20 mouse cellular contexts compared by ENCODE assay signal in genomic region chr8:83224754-83225416, GRCm38 (mm10). TPM values are rescaled to one million over a fixed set of nuclear protein-coding genes. Genes with fewer than 3 reads are reported as not detected.
DNase-seq lines count a peak whose midpoint lies in the region; ATAC-seq and TF ChIP-seq lines count a peak whose summit lies in the region.
"Had no signal": no experiment of that assay in that cellular context is flagged by ENCODE, and none has a peak within 500 bp of the region (broad histone marks: within the 10 kb centered on the region; RNA-seq: fewer than 3 reads in every experiment).

No protein-coding gene starts in this region.

- H3K9ac ChIP-seq in hindbrain, embryonic 13.5 days = no peak overlapping the region
- no peak overlapping the region for H3K9ac ChIP-seq in hindbrain, embryonic 11.5 days (ENCODE audit: low read depth, low read length)
- H3K9ac ChIP-seq in hindbrain, embryonic 15.5 days = no peak overlapping the region
- no peak overlapping the region for H3K9ac ChIP-seq in neural tube, embryonic 14.5 days (replicated peaks; ENCODE audit: low read depth, low read length)
- H3K9ac ChIP-seq: embryonic facial prominence, embryonic 13.5 days; liver, embryonic 13.5 days had no signal

- H3K36me3 ChIP-seq in hindbrain, embryonic 13.5 days = no peaks in the 10 kb centered on the region
- no peaks in the 10 kb centered on the region for H3K36me3 ChIP-seq in hindbrain, embryonic 11.5 days (ENCODE audit: control insufficient read depth, insufficient read depth, low read length)
- H3K36me3 ChIP-seq in hindbrain, embryonic 15.5 days = no peaks in the 10 kb centered on the region
- H3K36me3 ChIP-seq in neural tube, embryonic 14.5 days (ENCODE audit: control insufficient read depth, insufficient read depth, low read length) = no peaks in the 10 kb centered on the region
- H3K36me3 ChIP-seq: embryonic facial prominence, embryonic 13.5 days; heart, embryonic 10.5 days; liver, embryonic 13.5 days had no signal

- no peak for TF ChIP-seq POLR2A in brain, embryonic 14.5 days (IDR thresholded peaks at IDR 0.05; ENCODE audit: borderline replicate concordance, extremely low read depth, insufficient read depth, insufficient read length, poor library complexity, severe bottlenecking)

- no peak overlapping the region for H3K4me2 ChIP-seq in hindbrain, embryonic 13.5 days
- H3K4me2 ChIP-seq in hindbrain, embryonic 11.5 days (replicated peaks; ENCODE audit: low read depth, low read length) = no peak overlapping the region
- H3K4me2 ChIP-seq in hindbrain, embryonic 15.5 days = no peak overlapping the region
- no peak overlapping the region for H3K4me2 ChIP-seq in neural tube, embryonic 14.5 days (ENCODE audit: low read depth, low read length)
- H3K4me2 ChIP-seq: embryonic facial prominence, embryonic 13.5 days; liver, embryonic 13.5 days had no signal

- H3K27me3 ChIP-seq in hindbrain, embryonic 13.5 days = no peaks in the 10 kb centered on the region
- H3K27me3 ChIP-seq in hindbrain, embryonic 11.5 days (ENCODE audit: control insufficient read depth, insufficient read depth, low read length) = no peaks in the 10 kb centered on the region
- H3K27me3 ChIP-seq in hindbrain, embryonic 15.5 days = no peaks in the 10 kb centered on the region
- no peaks in the 10 kb centered on the region for H3K27me3 ChIP-seq in neural tube, embryonic 14.5 days (ENCODE audit: control insufficient read depth, insufficient read depth, low read length)
- H3K27me3 ChIP-seq: embryonic facial prominence, embryonic 13.5 days; liver, embryonic 13.5 days had no signal

- H3K9me3 ChIP-seq in hindbrain, embryonic 13.5 days = no peaks in the 10 kb centered on the region
- no peaks in the 10 kb centered on the region for H3K9me3 ChIP-seq in hindbrain, embryonic 11.5 days (ENCODE audit: control insufficient read depth, low read length)
- no peaks in the 10 kb centered on the region for H3K9me3 ChIP-seq in hindbrain, embryonic 15.5 days
- no peaks in the 10 kb centered on the region for H3K9me3 ChIP-seq in neural tube, embryonic 14.5 days (ENCODE audit: control insufficient read depth, low read length)
- H3K9me3 ChIP-seq: embryonic facial prominence, embryonic 13.5 days; heart, embryonic 10.5 days; liver, embryonic 13.5 days had no signal

- peak overlapping the region; percentile 45 for H3K27ac ChIP-seq in hindbrain, embryonic 13.5 days
- no peak overlapping the region for H3K27ac ChIP-seq in hindbrain, embryonic 11.5 days (ENCODE audit: low read depth, low read length)
- H3K27ac ChIP-seq in hindbrain, embryonic 15.5 days (replicated peaks) = peak overlapping the region; percentile 4; the same call in 1 of the 2 replicates
- no peak overlapping the region for H3K27ac ChIP-seq in neural tube, embryonic 14.5 days (ENCODE audit: low read depth, low read length)
- H3K27ac ChIP-seq: embryonic facial prominence, embryonic 13.5 days; heart, embryonic 10.5 days; kidney, postnatal 0 days; left cerebral cortex, adult 2 months; liver, embryonic 13.5 days had no signal

- DNase-seq in hindbrain, embryonic 11.5 days (ENCODE audit: low spot score) = no peak
- DNase-seq in brain, embryonic 14.5 days (ENCODE audit: low read depth) = peak; percentile 65
- DNase-seq in kidney, postnatal 14 days = no peak
- no peak for DNase-seq in frontal cortex, adult 2 months (ENCODE audit: extremely low spot score in 1 of 2, low spot score in 1 of 2)
- DNase-seq: adrenal gland, postnatal 14 days; cerebellum, adult 8-10 months; cerebellum, postnatal 36 days; embryo, embryonic 11 days; kidney, adult 2 months; liver, embryonic 13.5 days; lung, adult 2 months; lung, postnatal 14 days had no signal

- peaks cover 24% of the 10 kb centered on the region for H3K4me1 ChIP-seq in hindbrain, embryonic 13.5 days (replicated peaks)
- H3K4me1 ChIP-seq in hindbrain, embryonic 11.5 days (replicated peaks; ENCODE audit: control insufficient read depth, insufficient read depth, low read length) = no peaks in the 10 kb centered on the region
- H3K4me1 ChIP-seq in hindbrain, embryonic 15.5 days (replicated peaks) = peaks cover 8% of the 10 kb centered on the region
- 0 out of 2 replicates have a peak, but pooled peaks cover 3% of the 10 kb centered on the region for H3K4me1 ChIP-seq in neural tube, embryonic 14.5 days (ENCODE audit: control insufficient read depth, insufficient read depth, low read length)
- H3K4me1 ChIP-seq: embryonic facial prominence, embryonic 13.5 days; heart, embryonic 10.5 days; liver, embryonic 13.5 days had no signal

- no peak overlapping the region for H3K4me3 ChIP-seq in hindbrain, embryonic 13.5 days
- H3K4me3 ChIP-seq in hindbrain, embryonic 11.5 days (ENCODE audit: low read depth, low read length) = no peak overlapping the region
- H3K4me3 ChIP-seq in hindbrain, embryonic 15.5 days = no peak overlapping the region
- no peak overlapping the region for H3K4me3 ChIP-seq in neural tube, embryonic 14.5 days (ENCODE audit: low read depth, low read length)
- H3K4me3 ChIP-seq: embryonic facial prominence, embryonic 13.5 days; erythroblast, embryonic 14.5 days; heart, embryonic 10.5 days; left cerebral cortex, adult 2 months; liver, embryonic 13.5 days had no signal

- TF ChIP-seq CTCF in brain, embryonic 14.5 days (IDR thresholded peaks at IDR 0.05; ENCODE audit: borderline replicate concordance, extremely low read depth, insufficient read depth, insufficient read length) = no peak

- 43% methylated on average over 5 of the region's 5 CpGs for WGBS in hindbrain, embryonic 13.5 days
- WGBS in hindbrain, embryonic 11.5 days = 77% methylated on average over 5 of the region's 5 CpGs
- WGBS in hindbrain, embryonic 15.5 days = 35% methylated on average over 5 of the region's 5 CpGs
- WGBS in neural tube, embryonic 14.5 days = 33% methylated on average over 5 of the region's 5 CpGs

- peak; percentile 69 for ATAC-seq in hindbrain, embryonic 13.5 days (ENCODE audit: low FRiP score)
- no peak for ATAC-seq in hindbrain, embryonic 11.5 days (ENCODE audit: low FRiP score)
- peak; percentile 68 for ATAC-seq in hindbrain, embryonic 15.5 days (ENCODE audit: low FRiP score, low read depth)
- peak; percentile 90 for ATAC-seq in neural tube, embryonic 14.5 days (ENCODE audit: low read depth)

RNA-seq across cellular contexts. Expression of gene Gm10645, which starts 58.9 kb away (rescaled TPM):
- polyA plus RNA-seq in hindbrain, embryonic 13.5 days (2015; fragmentation: Nextera tagmentation; extraction: Ambion mirVana) = 6.9 and 7.3 TPM in 2 replicates
- 6.3 and 8.5 TPM in 2 replicates for polyA plus RNA-seq in hindbrain, embryonic 11.5 days (2014; fragmentation: Nextera tagmentation; extraction: Ambion mirVana)
- 1.6 and 3.0 TPM in 2 replicates for polyA plus RNA-seq in brain, embryonic 14.5 days (2012; rRNA removed)
- 8.1 and 8.9 TPM in 2 replicates for polyA plus RNA-seq in hindbrain, embryonic 15.5 days (2015; fragmentation: Nextera tagmentation; extraction: Ambion mirVana)
- polyA plus RNA-seq in neural tube, embryonic 14.5 days (2014; fragmentation: Nextera tagmentation; extraction: Ambion mirVana) = 9.8 and 14.2 TPM in 2 replicates
- 3.6 and 3.8 TPM in 2 replicates for polyA plus RNA-seq in frontal cortex, adult 2 months (2012; rRNA removed)
- polyA plus RNA-seq: erythroblast, embryonic 14.5 days had no signal

RNA-seq across cellular contexts. Expression of gene Tbc1d9, which starts 59.7 kb away (rescaled TPM):
- polyA plus RNA-seq in hindbrain, embryonic 13.5 days (2015; fragmentation: Nextera tagmentation; extraction: Ambion mirVana) = 15.9 and 16.4 TPM in 2 replicates
- polyA plus RNA-seq in hindbrain, embryonic 11.5 days (2014; fragmentation: Nextera tagmentation; extraction: Ambion mirVana) = 12.8 and 14.8 TPM in 2 replicates
- 48.5 and 75.7 TPM in 2 replicates for polyA plus RNA-seq in brain, embryonic 14.5 days (2012; rRNA removed)
- 15.7 and 17.0 TPM in 2 replicates for polyA plus RNA-seq in hindbrain, embryonic 15.5 days (2015; fragmentation: Nextera tagmentation; extraction: Ambion mirVana)
- 19.0 and 19.7 TPM in 2 replicates for polyA plus RNA-seq in neural tube, embryonic 14.5 days (2014; fragmentation: Nextera tagmentation; extraction: Ambion mirVana)
- polyA plus RNA-seq in frontal cortex, adult 2 months (2012; rRNA removed) = 61.8 and 62.4 TPM in 2 replicates
- polyA plus RNA-seq: erythroblast, embryonic 14.5 days had no signal

Comparison
In these comparisons a context has a peak if more than half of its experiments do, and no peak if none do; other contexts are left out.
1. H3K27ac ChIP-seq: peak in hindbrain, embryonic 13.5 days (single experiment) and hindbrain, embryonic 15.5 days (single experiment); none in hindbrain, embryonic 11.5 days (single experiment) and neural tube, embryonic 14.5 days (single experiment).